Mouse (Mus musculus) layer of hippocampus, postnatal 10 days (tissue): ENCODE results near the gene Eif3f. TPM values are rescaled to one million over a fixed set of nuclear protein-coding genes. Genes with fewer than 3 reads are reported as not detected.

ENCODE experiments used
- DNase-seq, 2 experiments: peaks; one replicate each; pipeline ENCODE4 v3.0.0; 2021; ENCODE audit warnings: low spot score in 2 of 2
- long read RNA-seq: library from polyadenylated mRNA; stranded (forward); transcript quantifications from one replicate; pipeline ENCODE4 v2.0.0, GENCODE M21; 2023
- total RNA-seq, 2 experiments: library from RNA; stranded (reverse); gene quantifications; 2 replicates each; pipeline ENCODE4 v1.2.3; 2021

Gene Eif3f
- total RNA-seq = 100 to 1,000 TPM; 121 to 130 TPM
- long read RNA-seq, transcript Eif3f-201 (8 exons, 2,514 nt) = major isoform, 242 of 251 reads
- long read RNA-seq, partial matches to known transcripts = 8 of 251 reads
- long read RNA-seq, other reads (novel, unspliced or antisense) = 1 of 251 reads

- DNase-seq = peak; percentile 97
Measured at GRCm38 (mm10) chr7:108933794-108934731, at the start of gene Eif3f. TSS of gene Eif3f (plus strand) at chr7:108934417.

- DNase-seq = no peak
Measured at GRCm38 (mm10) chr7:108884906-108885305, 49.3 kb upstream of the Eif3f start, which contains the start of gene Olfr518. TSS of gene Olfr518 (minus strand) at chr7:108885006.

DNA sequence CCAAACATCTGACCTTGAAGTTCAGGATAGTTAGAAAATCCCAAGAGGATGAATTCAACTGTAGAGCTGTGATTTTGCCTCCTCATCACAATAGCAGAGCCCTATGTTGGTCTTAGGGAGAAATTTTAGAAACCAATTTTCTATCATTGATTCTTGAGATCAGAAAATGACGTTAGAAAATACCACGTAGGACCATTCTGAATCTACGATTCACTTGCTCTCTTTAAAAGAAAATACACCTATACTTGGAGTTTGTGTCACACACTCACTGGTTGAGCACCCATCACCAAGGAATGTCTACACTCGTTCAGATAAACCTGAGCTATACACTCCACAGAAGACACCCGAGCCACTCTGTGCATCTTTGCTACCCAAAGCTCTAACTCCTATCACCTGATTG, 39.9 kb upstream of the Eif3f start, which contains the start of gene Olfr519:
Gene Olfr519 (minus strand): TSS at position 101 of the 400 bp plus-strand sequence.
- DNase-seq = no peak

DNA sequence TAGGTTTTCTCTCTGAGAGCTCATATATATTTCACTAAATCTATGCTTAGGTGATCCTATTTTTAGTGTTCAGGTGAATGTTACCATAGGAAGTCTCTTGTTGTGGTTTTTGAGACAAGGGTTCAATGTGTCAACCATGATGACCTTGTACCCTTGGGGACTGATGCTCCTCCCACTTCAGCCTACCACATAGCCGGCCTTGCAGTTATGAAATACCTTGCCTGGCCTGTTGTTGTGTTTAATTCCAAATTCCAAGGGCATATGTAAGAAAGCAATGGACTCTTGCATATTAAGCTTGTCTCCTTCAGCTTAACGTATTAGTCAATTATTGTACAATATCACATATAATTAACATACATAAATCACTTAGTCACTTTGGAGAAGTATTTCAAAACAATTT, 30.2 kb upstream of the Eif3f start:
- DNase-seq = no peak

GRCm38 (mm10) chr7:108927043-108927442, 7.2 kb upstream of the Eif3f start:
- no peak for DNase-seq

DNA sequence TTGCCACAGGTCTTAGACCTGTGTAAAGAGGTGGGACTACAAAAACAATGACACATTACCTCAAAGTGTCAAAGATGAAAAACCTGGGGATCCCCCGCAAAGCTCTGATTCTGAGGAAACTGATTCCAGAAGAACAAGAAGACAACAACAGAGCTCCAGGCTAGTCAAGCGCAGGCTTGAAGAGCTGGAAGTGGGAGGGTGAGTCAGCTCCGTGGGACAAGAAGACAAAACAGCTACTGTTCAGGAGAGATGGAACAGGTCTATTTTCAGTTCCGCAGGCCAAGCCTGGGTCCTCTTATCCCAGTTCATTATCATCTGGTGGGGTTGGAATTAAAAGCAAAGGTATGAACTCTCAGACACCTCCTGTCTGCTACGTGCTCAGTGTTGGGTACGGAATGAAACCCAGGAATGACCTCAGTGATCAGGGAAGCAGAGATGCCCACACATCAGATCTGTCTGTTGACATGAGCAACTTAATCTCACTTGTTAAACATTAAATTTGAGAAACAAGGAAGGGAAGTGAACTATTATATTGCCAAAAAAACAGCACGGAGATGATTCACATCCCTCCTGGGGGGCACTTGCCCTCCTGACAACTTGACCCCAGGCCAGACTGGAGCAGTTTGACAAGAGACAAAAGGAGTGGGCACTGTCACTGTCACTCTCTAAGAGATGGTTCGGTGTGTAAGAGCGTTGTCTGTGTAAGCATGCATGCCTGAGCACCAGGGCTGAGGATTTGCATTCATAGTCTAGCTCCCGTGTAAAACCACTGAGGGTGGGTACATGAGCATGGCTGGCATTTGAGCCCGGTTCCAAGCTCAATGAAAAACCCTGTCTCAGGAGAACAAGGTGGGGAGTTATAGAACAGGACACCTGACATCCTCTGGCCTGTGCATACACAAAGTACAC, 5.7 kb upstream of the Eif3f start:
- DNase-seq = no peak

- DNase-seq = no peak
Measured at GRCm38 (mm10) chr7:108929726-108930393, 4.4 kb upstream of the Eif3f start, which contains the start of gene Nlrp10. TSS of gene Nlrp10 (minus strand) at chr7:108930178.

- no peak for DNase-seq
Measured at GRCm38 (mm10) chr7:108934836-108935235, 619 bp downstream of the Eif3f start.

GRCm38 (mm10) chr7:108935411-108935810, 1.2 kb downstream of the Eif3f start:
- no peak for DNase-seq

DNA sequence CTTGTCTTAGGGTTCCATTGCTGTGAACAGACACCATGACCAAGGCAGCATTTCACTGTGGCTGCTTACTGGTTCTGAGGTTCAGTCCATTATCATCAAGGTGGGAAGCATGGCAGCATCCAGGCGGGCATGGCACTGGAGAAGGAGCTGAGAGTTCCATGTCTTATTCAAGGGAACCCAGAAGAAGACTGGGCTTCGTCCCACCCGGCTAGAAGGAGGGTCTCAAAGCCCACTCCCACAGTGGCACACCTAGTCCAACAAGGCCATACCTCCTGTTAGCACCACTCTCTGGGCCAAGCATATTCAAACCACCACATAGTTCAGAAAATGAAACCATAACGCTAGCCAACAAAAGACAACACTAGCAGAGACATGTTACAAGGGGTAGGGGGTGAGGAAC, 2.4 kb downstream of the Eif3f start:
- no peak for DNase-seq

DNA sequence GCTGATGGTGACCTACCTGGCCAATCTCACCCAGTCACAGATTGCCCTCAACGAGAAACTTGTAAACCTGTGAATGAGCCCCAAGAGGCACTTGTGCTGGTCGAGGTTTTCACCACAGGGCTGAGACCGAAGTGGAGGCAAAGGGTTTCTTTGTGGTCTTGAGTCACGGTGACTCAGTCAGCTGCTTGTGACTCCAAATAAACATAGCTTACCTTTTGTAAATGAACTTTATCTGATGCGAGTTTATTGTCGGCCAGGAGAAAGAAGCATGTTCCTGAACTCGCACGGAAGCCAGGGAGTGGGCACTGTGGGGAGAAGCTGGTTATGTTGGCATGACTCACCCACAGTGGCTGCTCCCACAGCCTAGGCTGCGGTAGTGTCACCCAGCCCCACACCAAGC, 7.2 kb downstream of the Eif3f start:
- no peak for DNase-seq

GRCm38 (mm10) chr7:108944002-108944401, 9.8 kb downstream of the Eif3f start:
- DNase-seq = peak; percentile 46 to 59

DNA sequence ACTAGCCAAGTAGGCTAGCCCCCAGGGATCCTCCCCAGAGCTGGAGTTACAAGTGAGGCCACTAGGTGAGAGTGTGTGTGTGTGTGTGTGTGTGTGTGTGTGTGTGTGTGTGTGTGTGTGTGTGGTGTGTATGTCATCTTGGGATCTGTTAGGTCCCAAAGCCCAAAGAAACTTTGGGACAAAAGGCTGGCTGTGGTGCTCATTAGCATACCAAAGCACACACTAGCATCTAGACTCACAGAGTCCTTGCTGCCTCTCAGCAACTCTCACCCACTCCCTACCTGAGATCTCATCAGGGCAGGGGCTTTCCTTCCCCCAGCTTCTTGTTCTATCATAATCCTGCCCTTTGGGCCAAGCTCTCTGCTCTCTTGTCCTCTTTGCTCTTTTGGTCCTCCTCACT, 14.4 kb downstream of the Eif3f start:
- DNase-seq = no peak

DNA sequence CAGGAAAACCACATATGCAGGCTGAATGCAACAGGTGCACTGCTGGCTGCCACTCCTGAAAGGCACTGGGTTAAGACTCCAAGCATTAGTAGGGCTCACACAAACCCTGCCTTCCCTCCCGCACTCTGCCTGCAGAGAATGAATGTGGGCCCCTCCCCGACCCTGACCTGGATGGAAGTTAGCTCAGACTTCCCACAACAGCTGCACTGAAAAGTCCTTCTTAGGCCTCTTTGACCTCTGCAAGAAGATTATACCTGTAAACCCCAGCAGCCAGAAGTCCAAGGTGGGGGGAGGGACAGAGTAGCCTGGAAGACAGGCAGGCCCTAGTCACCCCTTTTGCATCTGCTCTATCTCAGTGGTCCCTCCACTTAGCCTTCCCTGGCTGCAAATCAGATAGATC, 15.1 kb downstream of the Eif3f start:
- no peak for DNase-seq

DNA sequence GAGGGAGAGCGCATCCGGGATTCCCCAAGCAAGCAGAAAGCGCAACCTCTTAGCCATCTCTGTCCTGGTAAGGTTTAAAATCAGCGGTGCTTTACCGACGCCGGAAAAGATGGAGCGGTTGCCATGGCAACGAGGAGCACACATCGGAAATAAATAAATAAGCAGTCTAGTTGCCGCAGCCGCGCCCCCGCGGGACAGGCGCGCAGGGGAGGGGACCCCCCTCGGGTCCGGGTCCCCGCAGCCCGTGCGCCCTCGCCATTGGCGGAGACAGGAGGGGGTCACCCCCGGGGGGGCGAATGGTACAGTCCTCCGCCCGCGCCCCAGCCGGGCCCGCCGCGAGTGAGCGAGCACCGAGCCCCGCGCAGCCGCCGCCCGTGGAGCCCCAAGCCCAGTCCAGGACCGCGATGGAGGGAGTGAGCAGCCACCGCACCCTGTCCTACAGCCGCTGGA, 16.1 kb downstream of the Eif3f start, which contains the start of gene Tub:
Gene Tub (plus strand): TSS at position 27 of the 450 bp plus-strand sequence.
- DNase-seq = peak; percentile 77 to 83

DNA sequence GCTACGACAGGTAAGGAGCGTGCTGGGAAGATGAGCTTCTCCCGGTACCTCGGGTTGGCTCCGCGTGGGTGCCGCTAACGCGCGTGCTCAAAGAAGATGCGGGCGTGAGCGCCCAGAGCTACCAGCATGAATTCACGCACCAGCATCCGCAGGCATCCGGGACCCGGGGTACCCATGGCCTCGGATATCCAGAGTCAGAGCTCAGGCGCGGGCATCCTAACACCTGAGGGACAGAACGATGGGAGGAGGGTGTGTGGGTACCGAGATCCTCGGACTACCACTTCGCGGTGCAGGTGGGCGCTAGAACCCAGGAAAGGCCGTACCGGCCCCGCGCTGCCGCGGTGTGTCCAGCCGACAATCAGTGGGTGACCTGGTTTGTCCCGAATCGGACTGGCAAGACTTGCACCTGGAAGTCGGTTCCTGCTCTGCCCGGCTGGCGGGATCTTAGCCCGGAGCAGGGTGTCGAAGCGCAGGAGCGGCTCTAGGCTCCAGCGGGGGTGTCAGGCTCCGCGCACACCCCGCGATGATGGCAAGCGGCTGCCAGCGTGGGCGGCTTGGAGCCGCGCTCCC, 16.6 kb downstream of the Eif3f start:
- DNase-seq = peak; percentile 68 to 69

DNA sequence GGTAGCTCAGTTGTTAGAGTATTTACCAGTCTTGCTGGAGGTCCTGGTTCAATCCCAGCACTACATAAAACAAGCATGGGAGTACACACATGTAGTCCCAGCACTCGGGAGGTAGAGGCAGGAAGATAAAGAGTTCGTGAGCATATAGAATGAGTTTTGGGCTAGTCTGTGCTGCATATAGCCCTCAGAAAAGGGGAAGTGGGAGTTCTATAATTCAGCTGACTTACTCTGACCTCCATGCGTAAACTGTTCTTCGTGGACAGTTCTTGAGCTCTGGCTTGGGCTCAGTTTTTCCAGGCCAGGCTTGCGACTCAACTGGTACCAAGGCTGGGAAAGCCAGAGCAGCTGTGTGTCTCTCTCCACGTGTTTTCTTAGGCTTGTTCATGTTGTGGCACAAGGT, 18.6 kb downstream of the Eif3f start:
- DNase-seq = no peak

DNA sequence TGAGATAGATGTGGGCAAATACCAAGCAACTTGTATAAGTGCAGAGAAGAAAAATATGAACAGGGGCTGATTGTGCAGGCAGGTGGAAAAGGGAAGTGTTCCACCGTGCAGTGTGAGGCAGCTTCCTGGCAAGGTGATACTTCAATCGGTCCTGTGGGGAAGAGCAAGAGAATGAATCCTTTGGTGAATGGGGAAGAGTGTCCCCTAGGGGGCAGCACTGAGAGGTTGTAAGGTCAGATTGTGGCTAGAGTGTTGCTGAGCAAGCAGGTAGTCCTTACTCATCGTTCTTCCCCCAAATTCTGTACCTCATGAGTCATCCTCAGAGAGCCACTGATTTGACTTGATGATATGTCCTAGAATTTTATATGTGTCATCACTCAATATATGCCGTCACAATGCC, 20.0 kb downstream of the Eif3f start:
- peak in 1 of 2 experiments; percentile 33 for DNase-seq

DNA sequence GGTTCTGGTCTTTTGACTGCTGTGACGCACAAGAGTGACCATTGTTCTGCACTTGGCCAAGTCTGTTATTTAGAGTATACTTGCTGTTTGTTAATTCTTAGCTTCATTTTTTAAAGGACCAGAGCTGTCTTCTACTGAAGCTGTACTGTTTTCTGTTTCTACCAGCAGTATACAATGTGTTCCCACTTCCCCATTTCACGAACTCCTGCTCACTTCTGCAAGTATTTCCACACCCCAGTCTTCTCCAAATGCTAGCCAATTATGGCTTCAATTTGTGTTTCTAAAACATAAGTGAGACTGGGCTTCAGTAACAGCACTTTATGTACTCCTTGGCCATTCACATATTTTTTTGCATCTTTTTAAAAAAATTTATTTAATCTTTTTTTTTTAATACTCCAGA, 23.5 kb downstream of the Eif3f start:
- DNase-seq = no peak

GRCm38 (mm10) chr7:108965968-108966367, 31.8 kb downstream of the Eif3f start:
- no peak for DNase-seq
